Mouse (Mus musculus) MEL-GATA-1-ER (cell line): ENCODE measurements around the gene Tnip1.
A peak's percentile ranks its signal among the peaks of the same experiment; 100 is the strongest.

ENCODE experiments used
- DNase-seq: peaks from one replicate; pipeline ENCODE4 v3.0.0-alpha.2; 2012; ENCODE audit warnings: low read depth; ENCODE audit errors: extremely low read depth

The Tnip1 gene

DNA sequence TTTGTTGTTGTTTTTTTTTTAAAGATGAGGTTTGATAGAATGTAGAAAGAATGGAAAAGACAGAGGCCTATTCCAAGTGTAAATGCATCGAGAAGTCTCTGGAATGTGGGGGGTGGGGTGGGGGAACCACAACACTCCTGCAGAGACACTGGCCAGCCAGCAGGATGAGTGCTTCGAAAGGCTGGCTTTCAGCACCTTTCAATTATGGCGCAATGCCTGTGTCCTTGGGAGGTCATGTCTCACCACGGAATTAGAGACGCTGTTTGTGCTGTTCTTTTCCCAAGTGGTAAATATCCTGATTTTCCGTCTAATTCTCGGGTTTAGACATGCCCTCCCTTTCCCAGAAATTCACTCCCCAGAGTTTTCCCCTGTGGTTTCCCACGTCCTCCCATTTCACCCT lies 80.0 kb downstream of the Tnip1 start:
- no peak for DNase-seq

DNA sequence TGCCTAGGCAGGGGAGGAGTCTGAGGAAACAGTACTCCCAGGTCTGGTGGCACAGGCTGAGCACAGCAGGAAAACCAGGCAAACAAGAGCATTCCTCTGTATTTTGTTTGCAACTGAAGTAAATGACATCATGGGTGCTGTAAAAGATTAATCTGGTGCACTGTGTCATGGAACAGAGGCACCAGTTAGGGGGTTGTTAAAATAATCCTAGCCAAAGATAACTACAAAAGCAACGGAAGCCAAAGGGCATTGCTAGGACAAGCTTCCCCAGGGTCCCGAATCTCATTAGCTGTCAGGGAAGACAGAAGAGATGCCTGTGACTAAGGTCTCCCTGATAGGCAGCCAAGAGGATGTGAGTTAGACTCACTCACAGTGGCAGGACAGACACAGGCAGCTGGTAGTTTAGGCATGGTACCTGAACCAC lies 81.7 kb downstream of the Tnip1 start:
- no peak for DNase-seq

DNA sequence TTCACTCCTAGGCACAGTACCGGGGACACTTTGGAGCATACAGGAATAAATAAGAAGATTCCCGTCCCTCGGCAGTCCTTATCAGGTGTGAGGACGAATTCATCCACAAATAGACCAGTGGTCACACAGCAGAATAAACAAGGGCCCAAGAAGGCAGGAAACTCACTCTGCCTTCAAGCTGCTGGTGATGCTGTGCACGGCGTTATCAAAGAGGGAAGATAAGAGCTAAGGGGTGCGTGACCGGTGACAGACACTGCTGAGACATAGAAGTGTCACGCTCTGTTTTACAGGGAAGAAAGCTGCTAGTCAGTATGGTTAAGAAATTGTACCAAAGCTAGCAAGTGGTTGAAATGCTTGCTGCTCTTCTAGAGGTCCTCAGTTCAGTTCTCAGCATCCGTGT lies 82.8 kb downstream of the Tnip1 start:
- DNase-seq: no peak

DNA sequence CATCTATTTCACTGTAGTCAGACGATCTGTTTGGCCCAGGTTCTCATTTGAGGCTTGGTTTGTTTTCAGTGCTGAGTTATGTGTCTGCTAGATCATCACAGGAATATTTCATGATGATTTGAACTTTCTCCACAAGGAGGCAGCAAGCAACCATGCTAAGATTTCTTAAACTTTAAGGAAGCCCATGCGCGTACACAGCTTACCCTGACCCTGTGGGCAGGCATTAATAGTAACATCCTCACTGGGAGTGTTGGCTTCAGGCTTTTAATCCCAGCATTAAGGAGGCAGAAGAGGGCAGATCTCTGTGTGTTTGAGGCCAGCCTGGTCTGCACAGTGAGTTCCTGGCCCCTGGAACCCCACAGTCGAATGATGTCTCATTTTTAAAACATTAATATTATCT lies 83.3 kb downstream of the Tnip1 start:
- DNase-seq: no peak

DNA sequence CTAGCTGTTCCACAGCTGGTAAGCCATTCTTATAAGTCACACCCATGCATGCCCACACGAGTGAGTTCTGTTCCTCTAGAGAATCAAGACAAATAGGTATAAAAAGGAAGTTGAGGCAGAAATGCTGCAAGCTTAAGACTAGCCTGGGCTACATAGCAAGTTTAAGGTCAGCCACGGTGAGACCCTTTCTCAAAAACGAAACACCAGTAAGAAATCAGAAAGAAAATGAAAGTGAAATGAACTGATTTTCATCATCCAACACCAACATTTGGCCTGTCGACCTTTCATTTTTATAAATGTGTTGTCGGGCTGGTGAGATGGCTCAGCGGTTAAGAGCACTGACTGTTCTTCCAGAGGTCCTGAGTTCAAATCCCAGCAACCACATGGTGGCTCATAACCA lies 83.8 kb downstream of the Tnip1 start:
- DNase-seq: no peak

DNA sequence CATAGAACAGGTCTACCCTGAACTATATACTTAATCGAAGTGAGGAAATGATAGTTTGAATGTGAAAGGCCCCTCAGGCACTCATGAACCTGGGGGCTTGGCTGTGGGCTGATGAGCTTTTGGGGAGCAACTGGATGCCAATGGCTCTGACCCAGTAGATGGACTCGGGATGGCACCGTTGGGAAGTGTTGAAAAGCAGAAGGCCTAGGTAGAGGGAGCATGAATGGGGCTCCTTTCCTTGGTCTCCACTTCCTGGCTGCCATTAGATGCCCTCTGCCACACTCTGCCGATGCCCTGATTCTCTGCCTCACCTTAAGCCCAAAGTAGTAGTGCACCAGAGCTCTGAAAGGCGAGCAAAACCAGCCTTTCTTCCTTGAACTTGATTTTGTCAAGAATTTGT lies 86.7 kb downstream of the Tnip1 start:
- no peak for DNase-seq

DNA sequence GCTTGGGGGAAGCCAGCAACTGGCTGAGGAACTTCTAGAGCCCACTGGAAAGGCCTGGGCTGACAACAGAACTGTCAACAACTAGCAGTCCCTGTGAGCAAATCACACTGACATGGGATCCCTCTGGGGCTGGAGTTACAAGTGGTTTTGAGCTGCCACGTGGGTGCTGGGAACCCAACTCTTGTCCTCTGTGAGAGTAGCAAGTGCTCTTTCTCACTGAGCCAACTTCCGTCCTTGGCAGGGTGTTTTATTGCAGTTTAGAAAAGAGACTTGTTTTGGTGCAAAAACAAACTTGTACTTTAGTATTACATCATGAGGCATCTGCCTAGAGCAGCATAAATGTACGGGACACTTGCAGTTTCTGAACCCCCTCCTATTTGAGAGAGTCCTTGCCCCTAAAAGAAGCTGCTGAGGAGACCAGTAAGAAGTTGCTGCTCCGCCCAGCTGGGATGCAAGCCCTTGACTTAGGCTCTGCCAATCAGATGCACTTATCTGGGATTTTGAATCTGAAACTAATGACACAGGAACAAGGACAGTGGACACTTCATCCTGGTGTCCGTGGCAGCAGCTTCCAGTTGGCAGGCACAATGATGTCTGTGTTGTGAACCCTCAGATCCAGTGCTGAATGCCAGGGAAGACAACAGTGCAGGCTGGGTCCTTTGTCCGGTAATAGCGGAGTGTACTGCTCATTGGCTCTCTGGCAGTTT lies 90.7 kb downstream of the Tnip1 start:
- no peak for DNase-seq

DNA sequence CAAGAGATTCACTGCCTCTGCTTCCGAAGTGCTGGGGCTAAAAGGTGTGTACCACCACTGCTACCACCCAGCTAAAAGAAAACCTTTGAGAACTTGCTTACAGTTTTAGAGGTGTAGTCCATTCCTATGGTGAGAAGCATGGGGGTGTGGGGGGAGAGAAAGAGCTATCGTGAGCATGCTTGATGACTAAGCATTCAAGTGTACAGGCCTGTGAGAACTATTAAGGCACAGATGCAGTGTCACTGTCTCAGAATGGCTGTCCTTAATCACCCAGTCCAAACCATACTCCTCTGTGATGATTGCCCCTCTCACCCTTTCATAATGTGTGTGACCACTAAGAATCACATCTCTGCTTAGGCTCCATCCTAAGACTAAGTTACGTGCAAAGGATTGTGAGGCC lies 93.4 kb downstream of the Tnip1 start:
- DNase-seq: no peak

DNA sequence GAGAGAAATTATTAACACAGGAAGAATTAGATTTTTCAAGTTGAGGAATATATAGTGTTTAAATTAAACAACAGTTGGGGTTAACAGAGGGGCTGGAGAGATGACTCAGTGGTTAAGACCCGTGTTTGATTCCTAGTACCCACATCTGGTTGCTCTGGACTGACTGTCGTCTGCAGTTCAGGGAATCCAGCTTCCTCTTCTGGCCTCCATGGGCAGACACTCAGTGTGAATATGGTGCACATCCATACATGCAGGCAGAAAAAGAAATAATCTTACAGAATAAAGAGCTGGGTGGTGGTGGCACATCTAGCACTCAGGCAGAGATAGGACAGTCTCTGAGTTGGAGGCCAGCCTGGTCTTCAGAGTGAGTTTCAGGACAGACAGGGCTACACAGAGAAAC lies 94.3 kb downstream of the Tnip1 start:
- no peak for DNase-seq

DNA sequence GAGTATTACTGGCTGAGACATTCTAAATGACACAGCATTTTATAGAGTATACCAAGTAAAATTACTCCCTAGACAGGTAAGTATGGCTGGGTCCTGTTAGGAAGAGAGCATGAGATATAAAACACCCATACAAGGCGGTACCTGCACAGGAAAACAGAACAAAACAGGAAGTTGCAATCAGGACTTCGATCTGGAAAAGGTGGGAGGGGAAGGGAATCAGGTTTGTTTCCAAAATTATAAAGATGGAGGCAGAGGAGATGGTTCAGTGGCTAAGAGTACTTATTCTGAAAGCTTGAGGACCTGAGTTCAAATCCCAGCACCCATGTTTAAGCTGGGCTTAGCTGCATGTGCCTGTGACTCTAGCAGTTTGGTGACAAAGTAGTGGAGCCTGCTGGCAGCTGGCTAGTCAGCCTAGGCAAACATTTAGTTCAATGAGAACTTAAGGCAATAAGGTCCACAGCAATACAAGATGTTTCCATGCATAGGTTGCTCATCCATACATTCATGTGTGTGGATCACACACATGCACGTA lies 94.7 kb downstream of the Tnip1 start:
- no peak for DNase-seq

DNA sequence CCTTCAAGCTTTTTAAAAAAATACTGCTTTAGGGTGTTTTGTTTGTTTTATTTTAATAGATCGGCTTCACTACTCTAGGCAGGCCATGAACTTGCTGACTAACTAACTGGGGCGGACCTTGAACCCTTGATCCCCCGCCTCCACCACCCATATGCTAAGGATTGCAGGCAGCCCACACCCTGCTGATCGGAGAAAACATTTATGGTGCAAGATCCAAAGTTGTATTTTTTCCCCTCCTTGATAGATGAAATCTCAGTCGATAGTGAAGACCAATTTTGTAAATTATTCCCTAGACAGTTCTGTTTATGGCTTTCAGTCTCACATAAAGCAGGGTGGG lies 95.7 kb downstream of the Tnip1 start:
- no peak for DNase-seq

DNA sequence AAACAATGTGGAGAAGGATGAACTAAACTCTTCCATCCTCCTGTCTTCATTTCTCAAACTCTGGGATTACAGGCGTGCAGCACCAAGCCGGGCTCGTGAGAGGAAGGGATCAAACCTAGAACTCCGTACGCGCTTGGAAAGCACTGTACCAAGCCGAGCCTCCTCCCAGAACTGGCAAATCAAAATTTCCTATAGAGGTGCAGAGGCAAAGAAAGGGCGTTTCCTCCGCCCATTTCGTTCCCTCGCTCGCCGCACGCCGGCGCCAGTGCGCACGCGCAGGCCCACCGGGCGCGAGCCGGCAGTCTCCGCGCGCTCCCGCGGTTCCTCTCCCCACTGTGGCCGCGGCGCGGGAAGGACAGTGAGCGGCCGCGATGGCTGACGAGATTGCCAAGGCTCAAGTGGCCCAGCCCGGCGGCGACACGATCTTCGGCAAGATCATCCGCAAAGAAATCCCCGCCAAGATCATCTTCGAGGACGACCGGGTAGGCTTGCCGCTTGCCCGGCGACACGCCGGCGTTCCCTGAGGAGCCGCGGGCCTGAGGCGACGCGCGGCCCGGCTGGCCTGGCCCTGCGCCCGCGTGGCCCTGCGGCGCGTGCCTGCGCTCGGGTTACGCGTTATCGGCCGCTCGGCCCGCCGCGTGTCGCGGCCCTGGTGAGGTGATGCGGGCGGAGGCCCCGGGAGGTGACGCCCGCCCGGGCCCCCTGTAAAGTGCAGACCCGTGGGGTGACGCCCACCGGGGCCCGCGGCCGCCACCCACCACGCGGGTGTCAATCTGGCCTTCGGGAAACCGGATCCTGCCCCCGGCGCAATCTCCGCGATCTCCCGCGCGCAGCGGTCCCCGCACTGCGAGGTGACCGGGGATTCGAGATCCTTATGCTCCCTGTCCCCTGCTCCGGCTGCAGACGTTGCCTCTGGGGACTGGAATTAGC lies 96.3 kb downstream of the Tnip1 start, which contains the start of gene Hint1:
Gene Hint1, plus strand, starts transcription at position 265 of the 930 bp plus-strand sequence.
- peak; percentile 81 for DNase-seq

DNA sequence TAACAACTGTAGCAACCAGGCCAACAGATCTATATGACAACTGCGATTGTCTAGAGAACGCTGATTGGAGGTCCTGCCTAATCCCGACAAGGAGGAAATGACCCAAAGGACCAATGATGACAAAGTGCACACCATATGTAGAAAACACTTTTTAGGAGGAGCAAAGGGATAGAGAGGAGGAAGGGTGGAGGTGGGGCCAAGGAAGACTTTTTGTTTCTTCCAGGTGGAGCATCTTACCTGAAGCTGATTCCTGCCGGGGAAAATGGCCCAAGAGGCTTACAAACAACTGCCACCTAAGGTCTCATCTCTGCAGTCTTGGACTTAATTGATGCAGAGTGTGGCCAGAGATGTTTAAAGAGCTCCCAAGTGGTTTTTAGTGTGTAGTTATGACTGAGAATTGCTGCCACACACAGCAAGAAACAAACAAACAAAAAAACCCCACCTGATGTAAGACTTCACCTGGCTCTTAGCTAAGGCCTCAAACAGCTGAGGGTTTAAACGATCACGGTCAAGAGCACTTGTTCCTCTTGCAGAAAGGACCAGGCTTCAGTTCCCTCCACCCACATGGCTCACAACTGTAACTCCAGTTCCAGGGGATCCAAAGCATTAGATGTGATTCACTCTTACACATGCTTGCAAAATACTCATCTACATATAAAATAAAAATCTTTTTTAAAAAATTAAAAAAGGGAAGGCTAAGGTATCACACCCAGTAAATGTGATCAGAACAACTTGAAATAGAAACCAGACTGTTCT lies 97.2 kb downstream of the Tnip1 start:
- DNase-seq: no peak

DNA sequence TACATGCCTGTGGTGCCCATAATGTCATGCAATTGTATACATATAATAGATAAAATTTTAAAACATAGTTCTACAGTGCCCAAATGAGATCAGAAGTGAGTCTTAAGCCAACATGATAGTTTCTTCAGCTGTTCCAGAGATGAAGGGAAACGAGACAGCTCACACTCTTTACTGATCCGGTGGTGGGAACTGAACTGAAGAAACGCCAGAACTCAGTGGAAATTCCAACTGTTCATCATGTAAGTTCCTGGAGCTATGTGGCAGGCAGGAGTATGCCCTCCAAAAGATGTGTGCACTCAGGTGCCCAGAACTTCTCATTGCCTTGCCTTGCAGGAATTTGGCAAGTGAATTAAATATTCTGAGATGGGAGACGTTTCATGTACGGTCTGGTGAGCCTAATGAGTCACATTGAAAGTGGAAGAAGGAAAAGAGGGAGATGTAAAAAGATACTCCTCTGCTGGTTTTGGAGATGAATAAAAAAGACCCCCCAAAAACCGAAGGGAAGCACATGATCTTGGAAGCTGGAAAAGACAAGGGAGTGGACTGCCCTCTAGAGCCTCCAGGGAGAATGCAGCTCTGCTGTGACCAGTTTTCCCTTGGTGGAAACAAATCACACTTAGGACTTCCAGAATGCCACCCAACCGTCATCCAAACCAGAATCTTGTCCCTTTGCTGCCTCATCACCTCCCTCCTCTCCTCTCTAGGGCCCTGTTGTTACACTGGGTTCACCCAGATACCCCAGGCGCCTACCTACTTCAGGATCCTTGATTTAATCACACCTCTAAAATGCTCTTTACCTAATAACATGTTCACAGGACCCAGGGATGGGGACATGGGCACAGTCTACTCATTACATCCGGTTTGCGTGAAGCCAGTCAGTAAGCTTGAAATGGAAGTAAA lies 99.8 kb downstream of the Tnip1 start:
- no peak for DNase-seq

DNA sequence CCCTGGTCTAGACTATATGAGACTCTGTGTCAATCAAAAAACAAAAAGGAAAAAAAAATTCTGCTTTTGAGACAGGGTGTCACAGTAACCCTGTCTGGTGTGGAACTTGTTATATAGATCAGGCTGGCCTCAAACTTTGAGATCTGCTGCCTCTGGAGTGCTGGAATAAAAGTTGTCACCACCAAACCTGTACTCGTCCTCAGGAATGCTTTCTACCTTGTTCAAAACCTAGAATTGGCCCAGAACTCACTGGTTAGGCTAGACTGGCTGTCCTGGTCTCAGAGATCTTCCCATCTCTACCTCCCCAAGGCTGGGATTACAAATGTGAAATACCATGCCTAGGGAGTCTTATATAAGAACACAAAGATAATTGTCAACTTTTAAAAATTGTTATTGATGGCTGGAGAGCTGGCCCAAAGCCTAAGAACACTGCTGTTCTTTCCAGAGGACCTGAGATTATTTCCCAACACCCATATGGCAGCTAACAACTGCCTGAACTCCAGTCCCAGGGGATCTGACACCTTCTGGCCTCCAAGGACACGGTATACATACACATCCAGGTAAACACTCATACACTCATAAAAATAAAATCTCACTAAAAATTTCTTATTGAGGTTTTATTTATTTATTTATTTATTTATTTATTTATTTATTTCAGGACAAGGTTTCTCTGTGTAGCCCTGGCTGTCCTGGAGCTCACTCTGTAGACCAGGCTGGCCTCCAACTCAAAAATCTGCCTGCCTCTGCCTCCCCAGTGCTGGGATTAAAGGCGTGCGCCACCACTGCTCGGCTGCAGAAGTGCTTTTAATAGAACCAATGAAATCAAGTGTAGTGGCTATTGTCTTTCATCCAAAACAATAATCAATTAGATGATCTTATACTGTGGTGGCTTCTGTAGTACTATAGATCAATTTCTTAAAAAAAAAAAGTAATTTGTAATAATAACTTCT lies 101.0 kb downstream of the Tnip1 start:
- no peak for DNase-seq
